Mouse (Mus musculus): Measurements from ENCODE around the gene Acads. TPM values are rescaled to one million over a fixed set of nuclear protein-coding genes. Genes with fewer than 3 reads are reported as not detected.
A peak's percentile ranks its signal among the peaks of the same experiment; 100 is the strongest.
"Not testable (repeated sequence)": the region's sequence is repeated elsewhere in the genome, so short reads cannot be mapped to it uniquely, and the experiment has no call there.

Gene Acads
- total RNA-seq, 1 experiment from 2014 or later: 10.5 TPM

GRCm38 (mm10) chr5:115085675-115086074 is 33.5 kb downstream of the Acads start:
- ATAC-seq (ENCODE audit: extremely low read depth, insufficient number of reproducible peaks, low FRiP score, poor library complexity, severe bottlenecking): no peak

- ATAC-seq (ENCODE audit: extremely low read depth, insufficient number of reproducible peaks, low FRiP score, poor library complexity, severe bottlenecking): no peak
These were observed 35.7 kb downstream of the Acads start for GRCm38 (mm10) chr5:115083492-115083891.

GRCm38 (mm10) chr5:115081636-115082035 is 37.5 kb downstream of the Acads start:
- ATAC-seq (ENCODE audit: extremely low read depth, insufficient number of reproducible peaks, low FRiP score, poor library complexity, severe bottlenecking): no peak

- peak; percentile 74 for ATAC-seq (ENCODE audit: extremely low read depth, insufficient number of reproducible peaks, low FRiP score, poor library complexity, severe bottlenecking)
These were observed 42.8 kb downstream of the Acads start for GRCm38 (mm10) chr5:115076144-115076901.

DNA sequence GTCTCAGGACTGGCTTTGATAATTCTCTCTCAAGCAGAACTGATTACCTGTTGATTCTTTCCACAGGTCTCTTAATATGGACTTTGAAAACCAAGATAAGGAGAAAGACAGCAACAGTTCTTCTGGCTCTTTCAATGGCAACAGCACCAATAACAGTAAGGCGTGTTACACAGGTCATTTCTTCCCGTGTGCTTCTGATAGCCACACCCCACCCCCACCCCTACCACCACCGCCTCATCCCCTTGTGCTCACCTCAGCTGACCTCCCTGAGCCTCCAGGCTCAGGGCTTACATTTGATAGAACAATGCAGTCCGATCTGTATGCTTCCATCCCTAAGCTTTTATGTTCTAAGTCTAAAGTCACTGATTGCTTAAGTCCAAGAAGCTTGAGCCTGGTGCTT is 44.4 kb downstream of the Acads start:
- no peak for ATAC-seq (ENCODE audit: extremely low read depth, insufficient number of reproducible peaks, low FRiP score, poor library complexity, severe bottlenecking)

GRCm38 (mm10) chr5:115073306-115073705 is 45.8 kb downstream of the Acads start:
- ATAC-seq (ENCODE audit: extremely low read depth, insufficient number of reproducible peaks, low FRiP score, poor library complexity, severe bottlenecking): not testable (repeated sequence)

- peak; percentile 34; the same call in 1 of the 2 replicates for ATAC-seq (ENCODE audit: extremely low read depth, insufficient number of reproducible peaks, low FRiP score, poor library complexity, severe bottlenecking)
These were observed 47.0 kb downstream of the Acads start for GRCm38 (mm10) chr5:115072143-115072542.

- ATAC-seq (ENCODE audit: extremely low read depth, insufficient number of reproducible peaks, low FRiP score, poor library complexity, severe bottlenecking): no peak
These were observed 47.8 kb downstream of the Acads start for GRCm38 (mm10) chr5:115071096-115071901.

- no peak for ATAC-seq (ENCODE audit: extremely low read depth, insufficient number of reproducible peaks, low FRiP score, poor library complexity, severe bottlenecking)
These were observed 48.7 kb downstream of the Acads start for GRCm38 (mm10) chr5:115070457-115070856.

DNA sequence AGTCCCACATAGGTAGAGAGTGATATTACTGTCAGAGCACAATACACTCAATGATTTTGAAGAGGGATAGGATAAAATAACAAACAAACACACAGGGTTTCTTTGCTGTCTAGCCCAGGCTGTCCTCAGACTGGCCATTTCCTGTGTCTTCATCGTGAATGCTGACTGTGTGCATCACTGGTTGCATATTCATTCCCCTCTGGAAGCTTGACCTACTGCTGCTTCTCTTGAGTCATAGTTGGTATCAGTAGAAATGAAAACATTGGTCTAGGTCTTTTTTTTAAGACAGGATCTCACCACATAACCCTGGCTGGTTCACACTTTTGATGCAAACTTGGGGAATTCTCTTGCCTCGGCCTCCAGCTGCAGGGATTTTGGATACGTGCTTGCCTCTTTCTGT is 49.5 kb downstream of the Acads start:
- no peak for ATAC-seq (ENCODE audit: extremely low read depth, insufficient number of reproducible peaks, low FRiP score, poor library complexity, severe bottlenecking)

- ATAC-seq (ENCODE audit: extremely low read depth, insufficient number of reproducible peaks, low FRiP score, poor library complexity, severe bottlenecking): no peak
These were observed 50.3 kb downstream of the Acads start for GRCm38 (mm10) chr5:115068671-115069421.

DNA sequence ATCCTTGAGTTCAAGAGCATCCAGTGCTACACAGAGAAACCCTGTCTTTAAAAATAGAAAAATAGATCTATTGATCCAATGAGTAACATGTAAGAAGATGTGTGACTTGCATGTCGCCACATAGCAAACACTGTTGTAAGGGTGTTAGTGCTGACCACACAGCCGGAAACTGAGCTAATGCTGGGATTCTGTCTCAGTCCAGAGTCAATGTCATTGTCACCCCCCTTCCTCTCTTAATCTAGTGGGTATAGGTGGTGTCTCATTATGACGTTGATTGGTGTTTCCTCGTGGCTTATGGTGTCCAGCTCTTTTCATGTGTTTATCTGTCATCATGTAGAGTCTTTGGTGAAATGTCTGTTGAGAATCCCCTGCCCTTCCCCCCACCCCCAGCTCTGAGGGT is 52.9 kb downstream of the Acads start:
- ATAC-seq (ENCODE audit: extremely low read depth, insufficient number of reproducible peaks, low FRiP score, poor library complexity, severe bottlenecking): no peak

DNA sequence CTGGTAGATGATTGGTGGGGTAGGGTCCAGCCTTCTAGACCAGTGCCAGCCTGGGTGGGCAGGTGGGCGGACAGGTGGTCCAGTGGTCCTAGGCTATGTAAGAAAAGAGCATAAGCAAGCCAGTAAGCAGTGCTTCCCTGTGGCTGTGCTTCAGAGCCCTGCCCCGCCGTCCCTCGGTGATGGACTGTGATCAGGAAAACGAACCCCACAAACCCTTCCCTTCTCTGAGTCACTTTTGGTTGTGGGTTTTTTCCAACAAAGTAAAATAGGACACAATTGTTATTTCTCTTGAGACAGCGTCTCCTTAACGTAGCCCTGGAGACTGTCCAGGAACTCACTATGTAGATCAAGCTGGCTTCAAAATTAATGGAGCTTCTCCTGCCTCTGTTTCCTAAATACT is 55.8 kb downstream of the Acads start:
- ATAC-seq (ENCODE audit: extremely low read depth, insufficient number of reproducible peaks, low FRiP score, poor library complexity, severe bottlenecking): no peak

DNA sequence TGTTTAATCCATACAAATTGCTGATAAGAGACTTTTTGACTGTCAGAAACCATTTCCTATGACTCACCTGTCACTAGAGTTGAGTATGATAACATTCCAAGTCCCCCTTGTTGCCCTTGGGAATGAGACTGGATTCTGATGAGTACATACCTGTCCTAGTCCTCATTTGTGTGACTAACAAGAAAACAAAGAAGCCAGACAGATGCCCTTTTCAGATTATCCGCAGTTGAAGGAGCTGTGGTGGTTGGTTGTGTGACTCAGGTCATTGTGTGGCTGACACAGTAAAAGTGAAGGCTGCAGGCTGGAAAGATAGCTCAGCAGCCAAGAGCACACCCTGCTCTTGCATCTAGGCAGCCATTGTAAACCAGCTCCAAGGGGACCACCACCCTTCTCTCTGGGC is 56.6 kb downstream of the Acads start:
- ATAC-seq (ENCODE audit: extremely low read depth, insufficient number of reproducible peaks, low FRiP score, poor library complexity, severe bottlenecking): no peak

- no peak for ATAC-seq (ENCODE audit: extremely low read depth, insufficient number of reproducible peaks, low FRiP score, poor library complexity, severe bottlenecking)
These were observed 58.2 kb downstream of the Acads start for GRCm38 (mm10) chr5:115060977-115061376.

Other genes with a start within 250 kb of the Acads start
- gene Oasl2, start 222.4 kb downstream of the Acads start, total RNA-seq (2017): 336 and 355 TPM in 2 replicates
- gene Oasl1, start 196.1 kb downstream of the Acads start, total RNA-seq (2017): 37.8 and 41.7 TPM in 2 replicates
- 15.6 and 15.8 TPM in 2 replicates for gene 2210016L21Rik, start 177.2 kb downstream of the Acads start, total RNA-seq (2017)
- 0.12 TPM in 1 of 2 replicates, not detected in the other for gene Hnf1a, start 148.3 kb downstream of the Acads start, total RNA-seq (2017)
- 31.2 and 34.7 TPM in 2 replicates for gene Sppl3, start 108.2 kb downstream of the Acads start, total RNA-seq (2017)
- gene Gm10401, start 21.1 kb downstream of the Acads start, total RNA-seq (2017): 1.4 TPM in 1 of 2 replicates, not detected in the other
- 20.7 and 22.1 TPM in 2 replicates for gene Unc119b, start 15.6 kb upstream of the Acads start, total RNA-seq (2017)
- 69.5 and 71.7 TPM in 2 replicates for gene Mlec, start 38.8 kb upstream of the Acads start, total RNA-seq (2017)
- gene Cabp1, start 75.0 kb upstream of the Acads start, total RNA-seq (2017): not detected in 2 replicates
- gene Pop5, start 116.5 kb upstream of the Acads start, total RNA-seq (2017): 22.7 and 39.8 TPM in 2 replicates
- 161 and 173 TPM in 2 replicates for gene Rnf10, start 153.6 kb upstream of the Acads start, total RNA-seq (2017)
- gene Coq5, start 160.3 kb upstream of the Acads start, total RNA-seq (2017): 24.8 and 32.2 TPM in 2 replicates
- 103 and 154 TPM in 2 replicates for gene Dynll1, start 181.7 kb upstream of the Acads start, total RNA-seq (2017)
- 51.2 and 55.9 TPM in 2 replicates for gene Srsf9, start 207.8 kb upstream of the Acads start, total RNA-seq (2017)
- gene Gatc, start 221.8 kb upstream of the Acads start, total RNA-seq (2017): 3.4 and 9.5 TPM in 2 replicates
- 12.7 and 12.8 TPM in 2 replicates for gene Triap1, start 221.9 kb upstream of the Acads start, total RNA-seq (2017)
- gene Cox6a1, start 229.6 kb upstream of the Acads start, total RNA-seq (2017): 49.6 and 60.8 TPM in 2 replicates